Comparison of ENCODE assay signal across 8 mouse cellular contexts in genomic region chr2:122117961-122118958, GRCm38 (mm10). TPM values are rescaled to one million over a fixed set of nuclear protein-coding genes. Genes with fewer than 3 reads are reported as not detected.
DNase-seq lines count a peak whose midpoint lies in the region; ATAC-seq lines count a peak whose summit lies in the region.

Gene Spg11, minus strand, starts transcription at chr2:122118386.

- H3K4me2 ChIP-seq in heart, embryonic 14.5 days (ENCODE audit: low read length), result peak within 1 kb of the TSS; percentile 67
- H3K4me2 ChIP-seq in liver, embryonic 13.5 days, result peak within 1 kb of the TSS; percentile 78
- H3K4me2 ChIP-seq in stomach, embryonic 16.5 days (ENCODE audit: low read depth, low read length), result peak within 1 kb of the TSS; percentile 70

- H3K4me3 ChIP-seq in heart, embryonic 14.5 days (ENCODE audit: control insufficient read depth in 1 of 2, insufficient read depth in 1 of 2, low read depth in 1 of 2, low read length in 2 of 2), result peak within 1 kb of the TSS; percentile 66 to 80
- H3K4me3 ChIP-seq in liver, embryonic 13.5 days (replicated peaks), result peak within 1 kb of the TSS; percentile 92
- H3K4me3 ChIP-seq in stomach, embryonic 16.5 days (replicated peaks; ENCODE audit: low read length), result peak within 1 kb of the TSS; percentile 80

- DNase-seq in c-Kit-negative CD71-positive TER-119-positive erythroid progenitor cells, embryonic 14.5 days (ENCODE audit: low read depth, low spot score), result peak; percentile 92
- DNase-seq in fibroblast of lung, adult 2 months (ENCODE audit: low read depth), result peak; percentile 94
- DNase-seq in kidney, postnatal 14 days, result peak; percentile 99
- peak; percentile 96 for DNase-seq in liver, embryonic 13.5 days
- DNase-seq in neural tube, embryonic 10.5 days (ENCODE audit: extremely low spot score, low spot score), result peak; percentile 97

- H3K4me1 ChIP-seq in heart, embryonic 14.5 days (ENCODE audit: control insufficient read depth in 2 of 2, insufficient read depth in 2 of 2, low read length in 2 of 2), result peaks cover 0 to 9% of the 10 kb centered on the region in 2 experiments; a peak in 2 of 4 replicates
- peaks cover 24% of the 10 kb centered on the region for H3K4me1 ChIP-seq in liver, embryonic 13.5 days (replicated peaks)
- H3K4me1 ChIP-seq in stomach, embryonic 16.5 days (ENCODE audit: control insufficient read depth, insufficient read depth, low read length), result peaks cover 4% of the 10 kb centered on the region; the same call in 1 of the 2 replicates

- no peaks in the 10 kb centered on the region for H3K27me3 ChIP-seq in heart, embryonic 14.5 days (ENCODE audit: control insufficient read depth, insufficient read depth, low read length)
- no peaks in the 10 kb centered on the region for H3K27me3 ChIP-seq in liver, embryonic 13.5 days
- H3K27me3 ChIP-seq in stomach, embryonic 16.5 days (ENCODE audit: control insufficient read depth, insufficient read depth, low read length), result no peaks in the 10 kb centered on the region

- peak; percentile 99 for ATAC-seq in CD4-positive, CD25-positive, alpha-beta regulatory T cell, adult 4 months
- ATAC-seq in heart, embryonic 14.5 days (ENCODE audit: insufficient number of reproducible peaks, insufficient read depth, low FRiP score, low read depth), result peak; percentile 99
- peak; percentile 99 for ATAC-seq in liver, embryonic 13.5 days (ENCODE audit: low read depth)
- peak; percentile 99 for ATAC-seq in stomach, embryonic 16.5 days (ENCODE audit: insufficient read depth, low FRiP score)

- peak within 1 kb of the TSS; percentile 85 for H3K9ac ChIP-seq in heart, embryonic 14.5 days (ENCODE audit: low read length)
- H3K9ac ChIP-seq in liver, embryonic 13.5 days, result peak within 1 kb of the TSS; percentile 94
- H3K9ac ChIP-seq in stomach, embryonic 16.5 days (ENCODE audit: low read length), result peak within 1 kb of the TSS; percentile 94

- H3K27ac ChIP-seq in heart, embryonic 14.5 days (replicated peaks in 1 of 2; ENCODE audit: control insufficient read depth in 1 of 2, insufficient read depth in 1 of 2, low read depth in 2 of 2, low read length in 2 of 2), result peak within 1 kb of the TSS; percentile 90 to 96
- peak within 1 kb of the TSS; percentile 87 for H3K27ac ChIP-seq in liver, embryonic 13.5 days
- H3K27ac ChIP-seq in stomach, embryonic 16.5 days (ENCODE audit: low read length), result peak within 1 kb of the TSS; percentile 98

- WGBS in heart, embryonic 14.5 days, result under 1% methylated on average over 47 of the region's 47 CpGs
- 2% methylated on average over 47 of the region's 47 CpGs for WGBS in liver, embryonic 13.5 days (ENCODE audit: insufficient replicate concordance)
- WGBS in stomach, embryonic 16.5 days, result under 1% methylated on average over 47 of the region's 47 CpGs

- no peaks in the 10 kb centered on the region for H3K9me3 ChIP-seq in heart, embryonic 14.5 days (ENCODE audit: control insufficient read depth, low read length)
- no peaks in the 10 kb centered on the region for H3K9me3 ChIP-seq in liver, embryonic 13.5 days (replicated peaks)
- H3K9me3 ChIP-seq in stomach, embryonic 16.5 days (replicated peaks; ENCODE audit: control insufficient read depth, low read length), result no peaks in the 10 kb centered on the region

- H3K36me3 ChIP-seq in heart, embryonic 14.5 days (ENCODE audit: control insufficient read depth, insufficient read depth, low read length), result peaks cover 14% of the 10 kb centered on the region
- H3K36me3 ChIP-seq in liver, embryonic 13.5 days, result peaks cover 11% of the 10 kb centered on the region
- no peaks in the 10 kb centered on the region for H3K36me3 ChIP-seq in stomach, embryonic 16.5 days (ENCODE audit: control insufficient read depth, insufficient read depth, low read length)

RNA-seq across cellular contexts. Expression of gene Spg11, which starts in this region (rescaled TPM):
- polyA plus RNA-seq in CD4-positive, CD25-positive, alpha-beta regulatory T cell, adult 4 months (2017; shearing (Covaris generic)), result 1 to 10 TPM; 5.3 to 7.4 TPM
- 6.1 TPM in 2 replicates for polyA plus RNA-seq in heart, embryonic 14.5 days (2014; fragmentation: Nextera tagmentation; extraction: Ambion mirVana)
- 3.5 and 3.6 TPM in 2 replicates for polyA plus RNA-seq in liver, embryonic 13.5 days (2015; fragmentation: Nextera tagmentation; extraction: Ambion mirVana)
- polyA plus RNA-seq in stomach, embryonic 16.5 days (2015; fragmentation: Nextera tagmentation; extraction: Ambion mirVana), result 8.8 and 9.7 TPM in 2 replicates

Comparison
In these comparisons a context has a peak if more than half of its experiments do, and no peak if none do; other contexts are left out.
1. Peak in every context shown above with its lines: DNase-seq, ATAC-seq, H3K4me3 ChIP-seq and H3K27ac ChIP-seq.